Mouse (Mus musculus) brain, embryonic 14.5 days (tissue): ENCODE data around the gene Lrrk1. TPM values are rescaled to one million over a fixed set of nuclear protein-coding genes. Genes with fewer than 3 reads are reported as not detected.

Experiments
- DNase-seq: peaks from one replicate; pipeline ENCODE4 v3.0.0-alpha.2; 2011; ENCODE audit warnings: low read depth
- CTCF ChIP-seq: fragments of 200-500 bp; IDR thresholded peaks from 2 replicates; pipeline ENCODE4 v1.5.1; 2012; ENCODE audit warnings: inconsistent platforms, mild to moderate bottlenecking, moderate library complexity, borderline replicate concordance; ENCODE audit not compliant: insufficient read depth, insufficient read length; ENCODE audit errors: extremely low read depth
- POLR2A ChIP-seq: fragments of 200-500 bp; IDR thresholded peaks from 2 replicates; pipeline ENCODE4 v1.6.1; 2012; ENCODE audit warnings: mild to moderate bottlenecking, inconsistent platforms, borderline replicate concordance; ENCODE audit not compliant: poor library complexity, insufficient read depth, insufficient read length, severe bottlenecking; ENCODE audit errors: extremely low read depth
- polyA plus RNA-seq: library from polyadenylated mRNA; depleted of rRNA; stranded (reverse); fragments of >200 nt; gene quantifications from 2 replicates; pipeline ENCODE4 v1.2.3, GENCODE M21; 2012

The Lrrk1 gene
- polyA plus RNA-seq, 1 experiment = 5.5 TPM

- no peak for TF ChIP-seq CTCF
- no peak for TF ChIP-seq POLR2A
Measured at GRCm38 (mm10) chr7:66304993-66305713, 83.0 kb downstream of the Lrrk1 start.

DNA sequence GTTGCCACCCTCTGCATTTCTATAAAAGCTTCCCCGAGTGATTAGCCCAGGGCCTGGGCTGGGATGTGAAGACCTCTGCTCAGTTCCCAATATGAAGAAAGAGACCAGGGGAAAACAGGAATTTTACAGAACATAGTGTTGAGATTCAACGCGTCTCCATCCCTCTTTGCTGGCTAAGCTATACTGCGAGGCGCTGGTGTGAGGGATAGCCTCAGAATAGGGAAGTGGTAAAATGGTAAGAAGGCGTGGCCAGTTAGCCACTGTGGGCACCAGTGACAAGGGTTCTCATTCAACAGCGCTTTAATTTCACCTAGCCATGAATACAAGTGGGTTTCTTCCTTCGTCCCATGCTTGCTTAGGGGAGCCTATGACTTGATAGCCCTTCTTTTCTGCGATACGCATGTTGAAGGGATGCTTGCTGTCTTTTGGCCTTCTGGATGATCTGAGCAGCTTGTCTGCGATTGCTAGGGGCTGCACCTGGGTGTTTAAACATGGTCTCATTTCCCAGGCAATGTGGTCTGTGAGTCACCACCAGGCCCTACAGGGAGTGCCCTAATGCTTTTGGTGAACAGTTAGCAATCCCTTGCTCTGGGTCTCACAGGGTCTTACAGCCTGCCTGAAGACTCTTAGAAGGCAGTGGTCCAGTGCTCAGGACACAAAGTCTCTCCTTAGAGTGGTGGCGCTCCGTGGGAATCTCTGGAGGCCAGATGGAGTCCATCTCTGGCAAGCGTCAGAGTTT lies 84.1 kb downstream of the Lrrk1 start:
- no peak for TF ChIP-seq POLR2A
- no peak for TF ChIP-seq CTCF
- DNase-seq = no peak

More at GRCm38 (mm10) chr7:66304993-66305713, 83.0 kb downstream of the Lrrk1 start:
- DNase-seq = peak; percentile 54

DNA sequence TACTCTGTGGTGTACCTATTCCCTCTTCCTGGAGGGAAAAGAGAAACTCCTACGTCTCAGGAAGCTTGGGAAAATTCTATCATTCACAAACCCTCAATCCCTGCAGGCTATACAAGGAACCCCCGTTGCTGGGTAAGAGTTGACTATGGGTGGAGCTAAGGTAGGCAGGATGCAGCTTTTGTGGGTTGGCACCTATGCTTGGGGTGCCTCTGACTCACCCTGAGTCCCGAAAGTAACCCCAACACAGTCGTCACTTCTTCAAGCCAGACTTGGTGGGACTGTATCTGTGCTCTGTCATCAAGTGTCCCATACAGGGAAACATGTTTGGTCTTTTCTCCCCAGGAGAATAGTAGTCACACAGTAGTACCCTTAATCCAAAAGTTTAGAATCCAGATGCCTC lies 86.7 kb downstream of the Lrrk1 start:
- TF ChIP-seq CTCF = no peak
- no peak for TF ChIP-seq POLR2A
- no peak for DNase-seq

GRCm38 (mm10) chr7:66300680-66301079 lies 87.5 kb downstream of the Lrrk1 start:
- DNase-seq = peak; percentile 96
- TF ChIP-seq POLR2A = no peak
- TF ChIP-seq CTCF = peak; percentile 95

GRCm38 (mm10) chr7:66297656-66298021 lies 90.5 kb downstream of the Lrrk1 start:
- TF ChIP-seq CTCF (no peak), POLR2A (no peak)

GRCm38 (mm10) chr7:66296921-66297655 lies 91.1 kb downstream of the Lrrk1 start:
- TF ChIP-seq CTCF (no peak), POLR2A (no peak)
- peak; percentile 76 for DNase-seq

More at GRCm38 (mm10) chr7:66297656-66298021, 90.5 kb downstream of the Lrrk1 start:
- DNase-seq = no peak

DNA sequence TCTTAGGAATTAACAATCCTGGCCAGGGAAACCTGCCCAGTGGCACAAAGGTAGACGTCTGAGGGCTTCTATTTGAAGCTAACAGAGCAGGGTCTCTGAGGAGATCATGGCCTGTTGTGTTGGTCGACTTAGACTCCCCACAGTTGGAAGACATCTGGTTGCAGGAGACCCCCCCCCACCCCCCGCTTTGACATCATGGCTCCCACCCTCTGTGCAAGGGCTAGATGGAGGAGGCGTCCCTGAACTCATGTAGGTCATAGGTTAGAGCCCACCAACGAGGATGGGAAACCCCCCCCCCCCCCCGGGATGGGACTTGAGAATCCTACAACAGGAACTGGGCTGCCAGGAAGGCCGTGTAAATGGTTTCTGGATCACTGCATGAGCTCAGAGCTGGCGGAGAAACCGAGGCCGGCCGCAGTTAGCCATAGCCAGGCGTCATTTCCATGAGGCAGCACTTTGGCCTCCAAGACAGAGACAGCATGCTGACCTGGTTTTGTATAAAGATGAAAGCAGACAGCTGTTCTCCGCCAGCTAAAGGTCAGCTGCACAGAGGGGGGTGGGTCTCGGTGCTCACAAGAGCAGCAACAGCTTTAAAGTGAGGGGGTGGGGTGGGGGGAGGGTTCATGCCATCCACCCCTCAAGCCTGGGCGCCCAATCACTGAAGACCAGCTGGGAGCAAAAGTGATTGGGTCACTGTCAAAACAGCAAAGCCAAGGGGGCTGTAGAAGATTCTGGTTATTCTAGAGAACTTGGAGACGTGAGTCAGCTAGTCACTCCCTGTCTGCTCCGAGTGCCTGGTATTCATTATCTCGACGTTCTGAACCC lies 95.4 kb downstream of the Lrrk1 start:
- TF ChIP-seq POLR2A (no peak), CTCF (no peak)
- DNase-seq = peak; percentile 29

DNA sequence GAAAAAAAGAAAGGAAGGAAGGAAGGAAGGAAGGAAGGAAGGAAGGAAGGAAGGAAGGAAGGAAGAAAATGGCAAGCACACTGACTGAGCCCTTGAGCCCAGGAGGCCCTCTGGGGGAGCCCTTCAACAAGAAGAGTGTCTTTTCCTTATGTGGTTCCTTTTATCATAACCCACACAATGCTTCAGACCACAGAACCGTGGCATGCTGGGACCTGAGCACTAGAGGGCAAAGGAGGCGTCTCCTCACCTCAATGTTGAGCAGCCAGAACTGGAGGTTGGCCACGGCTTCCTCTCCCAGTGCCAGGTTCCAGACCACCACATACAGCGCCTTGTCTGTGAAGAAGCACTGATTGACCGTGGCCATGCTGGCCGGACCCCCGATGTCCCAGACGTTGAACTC lies 96.1 kb downstream of the Lrrk1 start:
- no peak for DNase-seq
- TF ChIP-seq CTCF (no peak), POLR2A (no peak)

- TF ChIP-seq POLR2A (no peak), CTCF (no peak)
- peak; percentile 44 for DNase-seq
Measured at GRCm38 (mm10) chr7:66282984-66283612, 105.1 kb downstream of the Lrrk1 start.

DNA sequence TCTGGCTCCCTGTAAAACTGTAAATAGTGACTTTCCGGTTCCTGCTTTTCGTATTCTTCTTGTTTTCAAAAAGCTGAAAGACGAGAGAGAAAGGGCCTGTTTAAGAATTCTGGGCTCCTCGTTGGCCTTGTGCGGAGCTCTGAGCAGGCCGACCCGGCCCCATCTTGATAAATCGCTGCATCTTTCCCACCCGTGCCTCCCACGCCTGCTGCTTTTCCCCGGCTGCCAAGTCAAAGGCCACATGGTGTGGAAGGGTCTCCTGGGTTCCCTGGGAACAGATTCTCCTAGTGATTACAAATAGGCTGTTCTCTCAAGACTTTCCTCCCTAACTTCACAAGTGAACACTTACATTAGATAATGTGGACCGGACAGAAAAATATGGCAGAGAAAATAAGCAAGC lies 105.9 kb downstream of the Lrrk1 start:
- DNase-seq = no peak

More for the DNA sequence above, 105.9 kb downstream of the Lrrk1 start:
- TF ChIP-seq CTCF (no peak), POLR2A (no peak)
